Mouse (Mus musculus) kidney, adult 8-10 months (tissue): ENCODE measurements around the gene Cebpg.
A peak's percentile ranks its signal among the peaks of the same experiment; 100 is the strongest.

Experiments
- DNase-seq, 2 experiments: peaks; one replicate each; pipeline ENCODE4 v3.0.0; 2022

The Cebpg gene

DNA sequence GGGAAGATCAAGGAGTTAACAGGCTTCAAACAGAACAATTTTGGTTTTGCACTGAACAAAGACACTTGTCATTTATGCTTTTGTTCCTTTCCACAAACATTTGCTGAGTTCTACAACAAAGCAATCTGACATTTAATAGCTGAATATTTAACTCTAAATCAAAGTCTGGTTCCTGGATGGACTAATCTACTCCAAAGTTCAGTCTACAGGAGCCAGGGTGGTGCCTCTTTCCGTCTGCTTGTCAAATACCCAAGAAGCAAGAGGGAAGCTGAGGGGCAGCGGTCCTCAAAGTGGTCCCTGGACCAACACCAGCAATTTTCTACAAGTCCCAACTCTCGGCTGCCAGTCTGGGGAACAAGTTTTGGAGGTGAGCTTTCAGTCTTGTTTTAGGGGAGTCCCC lies 3.2 kb downstream of the Cebpg start:
- DNase-seq: no peak

DNA sequence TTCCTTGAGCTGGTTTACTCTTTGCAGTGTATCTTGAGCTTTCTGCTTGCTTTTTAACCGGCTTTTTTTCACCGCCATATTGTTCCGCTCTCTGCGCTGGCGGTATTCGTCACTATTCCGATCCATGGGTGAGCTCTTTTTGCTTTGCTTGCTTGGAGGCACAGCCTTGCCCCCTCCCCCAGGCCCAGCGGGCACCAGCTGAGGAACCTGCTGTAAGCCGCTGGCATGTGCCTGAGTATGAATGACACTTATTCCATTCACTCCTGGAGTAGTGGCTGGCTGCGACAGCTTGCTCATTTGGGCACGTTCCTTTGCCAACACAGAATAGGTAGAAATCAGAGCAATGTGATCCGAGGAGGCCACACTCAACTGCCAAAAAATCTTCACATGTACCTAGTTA lies 5.8 kb downstream of the Cebpg start:
- no peak for DNase-seq

DNA sequence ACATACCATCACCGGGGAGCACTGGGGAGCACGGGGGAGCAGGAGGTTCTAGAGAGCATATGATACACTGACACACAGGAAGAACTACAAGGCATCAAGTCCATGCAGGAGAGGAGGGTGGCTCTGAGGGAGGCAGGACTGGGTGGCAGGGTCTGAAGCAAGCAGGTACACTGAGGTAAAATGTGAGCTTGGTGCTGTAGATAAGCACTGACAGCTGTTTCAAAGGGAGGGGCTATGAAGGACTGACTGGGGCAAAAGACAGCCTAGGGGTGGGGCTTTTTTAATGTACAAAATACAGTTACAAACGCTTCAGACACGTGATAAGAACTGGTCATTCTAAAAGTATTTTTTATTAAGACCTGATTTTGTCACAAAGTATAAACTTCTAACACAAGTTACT lies 10.3 kb downstream of the Cebpg start:
- no peak for DNase-seq

DNA sequence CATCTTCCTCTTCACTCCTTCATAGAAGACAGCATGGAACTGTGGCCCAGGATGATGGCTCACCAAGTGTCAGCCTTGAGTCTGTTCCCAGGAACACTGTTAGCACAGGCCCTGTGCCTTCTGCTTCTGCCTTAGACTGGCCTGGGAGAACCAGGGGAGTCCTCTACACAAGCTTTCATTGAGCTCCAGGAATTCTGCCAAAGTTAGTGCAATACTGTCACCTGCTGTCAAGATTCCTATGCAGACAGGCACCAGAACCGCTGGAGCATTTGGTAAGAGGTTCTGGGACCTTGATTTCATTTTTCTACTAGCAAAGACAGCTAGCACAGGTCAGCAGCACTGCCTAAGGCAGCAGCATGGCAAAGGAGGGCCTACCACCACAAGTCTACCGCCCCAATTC lies 11.7 kb downstream of the Cebpg start:
- DNase-seq: no peak

DNA sequence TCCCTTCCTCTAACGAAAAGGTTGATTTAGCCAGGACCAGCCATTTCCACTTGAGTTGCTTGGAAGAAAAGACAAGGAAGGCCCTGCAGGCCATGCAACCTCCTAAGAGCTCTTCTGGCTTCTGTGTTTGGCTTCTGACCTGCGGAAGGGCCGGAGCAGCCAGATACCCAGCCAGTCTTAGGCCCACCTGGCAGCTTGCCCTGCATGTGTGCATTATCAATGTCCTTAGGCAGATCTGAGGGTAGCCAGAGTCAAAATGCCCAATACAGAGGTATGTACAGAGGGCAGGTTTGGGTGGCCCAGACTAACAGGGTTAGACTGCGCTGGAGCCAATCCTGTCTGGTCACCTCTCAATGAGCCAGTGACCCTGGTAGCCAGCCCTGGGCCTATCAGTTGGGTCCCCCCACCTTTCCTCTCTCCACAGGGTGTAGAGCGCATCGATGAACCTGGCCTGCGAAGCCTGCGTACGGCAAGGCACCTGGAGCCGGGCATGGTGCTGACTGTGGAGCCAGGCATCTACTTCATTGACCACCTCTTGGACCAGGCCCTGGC lies 13.0 kb downstream of the Cebpg start:
- no peak for DNase-seq

DNA sequence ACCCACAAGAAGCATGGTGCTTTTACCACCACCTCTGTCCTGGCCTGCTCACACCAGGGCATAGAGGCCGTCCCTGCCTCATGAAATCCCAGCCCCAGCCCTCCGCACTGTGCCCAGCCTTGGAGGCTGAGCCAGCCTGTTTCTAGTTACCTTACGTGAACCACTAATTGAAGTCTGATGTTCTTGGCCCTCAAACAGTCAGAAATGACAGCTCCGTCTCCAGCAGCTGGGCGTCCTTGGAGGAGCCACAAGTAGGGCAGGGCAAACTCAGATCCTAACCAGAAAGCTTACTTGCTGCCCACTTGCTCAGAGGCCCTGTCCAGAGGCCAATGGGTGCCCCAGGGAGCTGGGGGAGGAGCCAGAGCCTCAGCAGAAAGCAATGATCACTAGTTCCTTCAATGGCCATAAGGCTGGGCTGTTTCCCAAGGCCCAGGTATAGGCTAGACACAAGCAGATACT lies 13.6 kb downstream of the Cebpg start:
- DNase-seq: peak in 1 of 2 experiments; percentile 40

DNA sequence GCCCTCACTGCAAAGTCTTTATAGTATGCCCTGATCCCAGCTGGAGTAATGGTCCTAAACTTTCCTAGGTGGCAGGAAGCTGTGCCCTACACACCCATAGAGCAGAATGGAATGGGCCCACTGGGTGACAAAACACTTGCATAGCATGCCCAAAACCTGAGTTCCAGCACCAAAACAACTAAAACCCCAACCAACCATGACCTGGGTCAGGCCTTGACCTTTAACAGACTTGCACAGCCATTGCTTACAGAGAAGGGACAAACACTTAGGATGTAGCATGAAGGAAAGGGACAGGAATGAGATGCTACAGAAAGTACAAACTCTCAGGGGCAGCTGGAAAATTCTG lies 14.2 kb downstream of the Cebpg start:
- DNase-seq: no peak

DNA sequence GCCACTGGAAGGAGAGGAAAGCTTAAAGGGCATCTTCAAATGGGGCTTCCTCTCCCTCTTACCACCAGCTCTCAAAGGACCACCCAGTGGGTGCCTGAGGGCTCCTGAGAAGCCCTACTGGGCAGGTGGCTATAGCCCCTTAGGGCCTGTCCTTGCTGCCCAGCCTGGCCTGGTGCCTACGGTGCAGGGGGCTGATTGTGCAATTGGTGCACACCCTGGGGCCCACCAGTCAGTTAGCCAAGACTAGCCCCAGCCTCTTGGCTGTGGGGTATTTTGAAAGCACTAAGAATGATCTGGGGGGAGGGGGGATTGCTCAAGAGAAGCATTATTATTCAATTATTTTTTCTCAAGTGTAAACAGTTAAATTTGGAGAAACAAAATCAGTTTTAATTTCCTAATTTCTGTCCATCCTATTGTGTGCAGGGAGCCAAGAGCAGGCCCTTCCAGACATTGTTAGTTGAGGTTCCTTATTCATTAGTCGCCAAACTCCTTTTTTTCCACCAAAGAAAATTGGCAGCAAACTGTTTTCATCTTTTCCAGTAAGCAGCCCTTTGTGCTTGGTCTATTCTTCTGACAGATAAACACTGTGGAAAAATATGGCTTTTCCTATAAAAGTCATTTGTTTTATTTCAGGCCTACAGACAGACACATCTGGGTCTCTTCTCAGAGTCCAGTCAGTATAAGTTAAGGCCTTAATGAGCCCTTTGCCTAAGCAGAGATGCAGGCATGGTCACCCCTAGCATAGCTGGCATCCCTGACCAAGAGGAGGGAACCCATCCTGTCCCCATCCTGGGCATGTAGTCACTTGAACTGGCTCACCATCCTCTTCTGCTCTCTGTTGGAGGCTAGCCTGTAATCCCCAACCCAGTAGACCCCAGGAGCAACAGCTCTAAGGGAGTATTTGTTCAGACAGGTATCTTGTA lies 14.8 kb downstream of the Cebpg start:
- DNase-seq: no peak

DNA sequence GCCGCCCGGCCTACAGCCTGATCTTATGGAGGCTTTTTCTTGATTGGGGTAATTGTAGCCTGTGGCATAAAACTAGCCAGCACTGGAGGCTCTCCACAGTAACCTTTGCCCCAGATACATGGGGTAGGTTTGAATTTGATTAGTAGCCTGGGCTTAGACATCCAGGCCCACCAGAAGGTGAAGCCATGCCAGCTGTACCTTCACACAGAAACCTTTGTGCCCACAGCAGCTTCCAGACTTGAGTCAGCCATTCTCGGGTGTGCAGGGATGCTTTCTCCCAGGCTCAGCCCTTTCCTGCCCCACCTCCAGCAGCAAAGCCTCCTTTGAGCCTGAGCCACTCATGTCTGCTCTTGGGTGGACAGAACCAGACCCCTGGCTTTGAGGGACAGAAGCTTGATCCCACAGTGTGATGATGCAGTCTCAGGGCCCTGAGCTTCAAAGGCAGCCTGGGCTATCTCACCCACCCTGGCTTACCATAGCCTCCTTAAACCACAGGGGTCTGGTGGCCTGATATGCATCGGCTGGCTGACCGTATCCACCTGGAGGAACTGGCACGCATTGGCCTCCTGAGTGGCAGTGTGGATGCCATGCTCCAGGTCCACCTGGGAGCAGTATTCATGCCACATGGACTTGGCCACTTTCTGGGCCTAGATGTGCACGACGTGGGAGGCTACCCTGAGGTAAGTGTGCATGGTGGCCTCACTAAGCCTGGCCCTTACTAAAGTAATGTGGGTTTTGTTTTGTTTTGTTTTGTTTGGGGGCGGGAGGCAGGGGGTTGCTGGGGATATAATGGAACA lies 16.0 kb downstream of the Cebpg start:
- peak in 1 of 2 experiments; percentile 38 for DNase-seq

DNA sequence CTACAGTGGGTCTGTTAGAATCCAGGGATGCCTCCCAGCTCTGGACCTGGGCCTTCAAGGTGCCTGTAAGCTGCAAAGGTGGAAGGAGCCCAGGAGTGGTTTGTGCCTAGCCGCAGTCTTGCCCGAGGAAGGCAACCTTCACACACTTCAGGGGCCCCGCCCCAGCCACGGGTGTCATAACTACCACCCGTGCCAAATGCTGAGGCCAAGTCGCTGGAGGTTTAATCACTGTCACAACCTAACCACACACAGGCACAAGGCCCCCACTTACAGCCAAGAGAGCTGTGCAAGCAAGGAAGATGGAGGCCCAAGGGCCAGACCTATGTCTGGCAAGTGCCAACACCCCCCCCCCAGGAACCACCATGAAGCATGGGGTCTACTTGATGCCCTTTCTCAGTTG lies 19.0 kb downstream of the Cebpg start:
- no peak for DNase-seq

DNA sequence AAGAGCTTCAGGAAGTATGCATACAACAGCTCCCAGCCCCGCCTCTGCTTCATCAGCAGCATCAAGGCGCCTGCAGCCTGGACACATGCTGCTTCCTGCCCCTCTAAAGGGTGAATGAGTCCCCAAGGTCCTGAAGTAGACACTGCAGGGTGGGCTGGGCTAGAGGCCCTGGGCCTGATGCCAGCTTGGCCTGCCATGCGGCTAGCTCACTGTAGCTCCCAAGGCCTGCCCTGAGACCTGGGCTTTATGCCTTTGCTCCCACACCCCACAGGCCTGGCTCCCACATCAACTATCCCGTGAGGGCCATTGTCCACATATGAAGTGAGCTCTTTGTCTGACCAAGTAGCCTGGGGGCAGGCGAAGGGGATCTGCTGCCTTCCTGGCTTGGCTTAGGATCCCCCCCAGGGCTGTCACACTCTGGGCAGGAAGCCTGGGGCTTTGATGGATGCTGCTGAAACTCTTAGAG lies 20.1 kb downstream of the Cebpg start:
- no peak for DNase-seq

DNA sequence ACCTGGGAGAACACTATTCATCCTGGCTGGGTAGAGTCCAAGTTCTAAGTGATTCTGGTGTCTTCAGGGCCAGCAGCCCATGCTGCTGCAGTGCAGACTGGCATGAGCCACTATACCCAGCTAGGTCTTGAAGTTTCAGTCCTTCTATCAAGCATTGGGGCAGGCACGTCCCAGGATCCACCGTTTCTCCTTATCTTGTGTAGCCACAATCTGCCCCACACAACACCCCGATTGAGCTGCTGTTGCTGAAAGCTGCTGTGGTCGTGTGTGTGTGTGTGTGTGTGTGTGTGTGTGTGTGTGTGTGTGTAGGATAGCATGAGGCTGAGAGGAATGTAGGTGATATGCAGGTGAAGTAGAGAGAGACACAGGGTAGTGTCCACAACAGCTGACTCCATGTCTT lies 20.8 kb downstream of the Cebpg start:
- no peak for DNase-seq

DNA sequence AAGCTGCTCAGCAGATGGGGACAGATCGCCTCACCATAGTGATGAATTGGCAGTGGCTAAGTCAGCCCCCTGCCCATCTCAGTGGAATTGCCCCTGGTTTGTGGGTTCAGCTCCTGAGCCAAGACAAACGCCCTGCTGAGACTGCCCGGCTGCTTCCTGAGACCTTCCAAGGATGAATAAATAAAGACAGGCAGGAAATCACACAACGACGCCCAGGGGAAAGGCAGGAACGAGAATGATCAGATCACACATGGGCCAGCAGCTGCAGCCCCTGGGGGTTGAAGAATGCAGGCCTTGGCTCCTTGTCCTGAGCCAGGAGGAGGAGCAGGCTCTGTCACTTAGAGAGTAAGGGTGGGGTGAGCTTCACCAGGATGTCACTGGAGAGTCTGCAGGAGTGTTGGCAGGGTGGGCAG lies 21.2 kb downstream of the Cebpg start:
- DNase-seq: peak; percentile 27 to 45

DNA sequence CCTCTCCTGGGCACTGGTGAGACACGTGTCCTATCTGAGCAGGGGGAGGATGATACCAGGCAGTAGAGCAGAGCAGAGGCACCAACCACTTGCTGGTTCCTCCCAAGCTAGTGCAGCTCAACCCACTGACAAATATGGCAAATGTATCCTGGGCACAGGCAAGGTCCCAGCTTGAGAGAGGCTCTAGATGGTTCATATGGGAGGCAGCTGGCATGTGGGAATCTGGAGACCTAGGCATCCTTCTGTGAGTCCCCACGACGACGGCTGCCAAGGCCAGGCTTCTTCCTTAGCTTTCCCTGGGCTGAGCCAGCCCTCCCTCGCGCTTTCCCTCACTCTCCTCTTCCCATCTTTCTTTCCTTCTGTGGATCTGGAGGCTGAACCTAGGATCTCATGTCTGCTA lies 25.8 kb downstream of the Cebpg start:
- no peak for DNase-seq

DNA sequence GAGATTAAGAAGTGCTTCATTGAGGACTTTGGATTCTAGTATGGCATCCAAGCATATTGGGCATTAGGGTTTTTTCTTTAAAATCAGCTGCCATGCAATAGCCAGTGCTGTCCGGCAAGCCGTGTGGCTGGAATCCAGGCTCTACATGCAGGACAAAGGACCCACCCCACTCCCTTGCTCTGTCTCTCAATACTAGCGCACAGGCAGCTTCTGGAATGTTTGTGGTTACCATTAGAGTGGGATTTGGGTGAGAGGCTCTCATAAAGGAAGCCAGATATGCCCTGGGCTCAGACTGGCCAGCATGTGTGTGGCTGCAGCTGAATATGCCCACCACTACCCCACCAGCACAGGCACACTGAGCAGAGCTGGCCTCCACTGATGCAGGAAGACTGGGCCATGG lies 26.7 kb downstream of the Cebpg start:
- DNase-seq: no peak

DNA sequence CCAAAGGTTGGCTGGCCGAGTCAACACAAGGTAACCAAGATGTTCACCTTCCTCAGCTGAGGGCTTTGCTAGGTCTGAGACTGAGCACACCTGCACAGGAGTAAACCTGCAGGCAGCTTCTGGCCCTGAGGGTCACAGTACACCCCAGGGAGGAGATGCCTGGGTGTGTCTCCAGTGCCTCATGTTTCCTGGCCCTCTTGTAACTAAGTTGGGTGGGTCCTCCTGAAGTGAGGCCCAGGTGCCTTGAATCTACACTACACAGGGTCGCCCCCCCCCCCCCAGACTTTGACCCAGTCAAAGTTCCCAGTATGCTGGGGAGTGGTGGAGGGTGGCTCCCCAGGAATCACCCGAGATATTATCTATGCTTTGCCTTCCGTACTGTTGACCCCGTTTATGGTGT lies 27.1 kb downstream of the Cebpg start:
- no peak for DNase-seq

DNA sequence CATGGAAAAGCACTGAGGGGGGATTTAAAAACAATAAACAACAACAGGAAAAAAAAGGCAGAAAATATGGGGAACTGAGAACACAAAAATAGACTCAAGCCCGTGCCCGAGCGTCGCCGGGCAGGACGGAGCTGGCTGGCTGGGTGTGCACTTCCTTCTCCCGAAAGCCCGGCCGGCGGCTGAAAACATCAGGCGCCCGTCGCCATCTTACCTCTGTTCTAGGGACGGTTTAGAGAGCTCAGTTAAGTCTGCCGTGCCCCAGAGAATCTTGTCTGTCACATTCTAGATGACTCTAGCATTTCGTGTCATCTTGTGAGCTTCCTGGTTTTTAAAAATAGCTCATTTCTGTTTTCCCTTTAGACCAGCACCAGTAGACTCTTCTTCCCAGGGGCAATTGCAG lies 27.8 kb downstream of the Cebpg start:
- no peak for DNase-seq

DNA sequence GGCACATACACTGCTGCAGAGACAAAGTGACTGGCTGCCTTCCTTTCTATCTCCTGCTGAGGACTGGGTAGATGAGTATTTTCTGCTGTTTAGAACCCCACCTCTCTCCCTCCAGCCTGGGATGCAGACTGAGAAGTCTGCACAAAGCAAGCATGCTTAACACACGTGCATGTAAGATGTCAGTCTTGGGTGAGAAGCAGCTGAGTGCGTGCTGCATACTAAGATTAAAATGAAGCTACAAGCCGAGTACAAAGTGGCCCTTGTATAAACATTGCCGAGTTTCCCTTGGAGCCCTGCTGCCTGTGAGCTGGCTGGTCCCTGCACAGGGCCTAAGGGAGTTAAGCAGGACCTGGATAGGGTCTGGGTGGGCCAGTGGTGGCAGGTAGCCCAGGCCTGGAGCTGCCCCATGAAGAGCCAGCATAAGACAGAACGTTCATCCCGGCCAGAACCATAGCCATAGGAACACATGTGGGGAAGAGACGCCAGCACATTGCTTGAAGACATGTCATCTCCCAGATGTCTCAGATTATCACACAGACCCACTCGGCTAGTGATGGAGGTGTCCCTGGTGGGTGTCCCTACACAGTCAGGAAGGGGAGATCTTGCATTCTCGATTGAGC lies 28.5 kb downstream of the Cebpg start:
- no peak for DNase-seq

DNA sequence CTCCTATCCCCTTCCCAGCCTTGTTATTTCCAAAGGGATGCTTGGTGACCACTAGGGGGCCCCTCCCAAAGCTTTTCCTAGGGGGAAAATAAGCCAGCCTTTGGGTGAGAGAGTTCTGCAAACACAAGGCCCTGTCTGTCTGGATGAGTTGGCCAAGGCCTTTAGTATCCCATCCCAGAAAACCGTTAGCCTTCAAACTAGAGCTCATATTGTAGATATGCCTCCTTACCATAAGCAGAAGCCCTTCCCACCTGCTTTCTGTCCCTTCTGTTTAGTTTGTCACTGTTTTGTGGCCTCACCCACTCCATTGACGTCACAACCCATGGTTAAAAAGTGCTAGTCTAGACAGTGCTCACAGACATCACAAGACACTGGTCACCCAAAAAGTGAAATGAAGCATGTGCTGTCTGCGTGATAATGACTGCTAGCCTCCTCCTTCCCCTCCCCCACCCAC lies 29.5 kb downstream of the Cebpg start:
- DNase-seq: peak; percentile 43 to 46

DNA sequence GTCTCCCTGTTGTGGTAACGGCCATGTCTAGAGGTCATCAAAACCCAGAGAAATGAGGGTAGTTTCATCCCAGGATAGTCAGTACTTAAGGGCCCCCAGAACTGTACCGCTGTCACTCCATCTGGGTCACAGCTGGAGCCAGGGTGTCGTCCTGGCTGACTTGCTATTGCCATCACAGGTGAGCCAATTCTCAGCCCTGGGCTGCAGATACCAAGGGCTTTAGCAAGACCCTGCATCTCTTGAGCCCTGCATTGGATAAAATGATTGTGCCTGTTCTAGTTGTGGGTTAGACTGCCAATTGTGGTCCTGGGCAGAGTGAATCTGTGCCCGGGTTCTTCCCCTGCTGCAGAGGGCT lies 30.1 kb downstream of the Cebpg start:
- DNase-seq: no peak

DNA sequence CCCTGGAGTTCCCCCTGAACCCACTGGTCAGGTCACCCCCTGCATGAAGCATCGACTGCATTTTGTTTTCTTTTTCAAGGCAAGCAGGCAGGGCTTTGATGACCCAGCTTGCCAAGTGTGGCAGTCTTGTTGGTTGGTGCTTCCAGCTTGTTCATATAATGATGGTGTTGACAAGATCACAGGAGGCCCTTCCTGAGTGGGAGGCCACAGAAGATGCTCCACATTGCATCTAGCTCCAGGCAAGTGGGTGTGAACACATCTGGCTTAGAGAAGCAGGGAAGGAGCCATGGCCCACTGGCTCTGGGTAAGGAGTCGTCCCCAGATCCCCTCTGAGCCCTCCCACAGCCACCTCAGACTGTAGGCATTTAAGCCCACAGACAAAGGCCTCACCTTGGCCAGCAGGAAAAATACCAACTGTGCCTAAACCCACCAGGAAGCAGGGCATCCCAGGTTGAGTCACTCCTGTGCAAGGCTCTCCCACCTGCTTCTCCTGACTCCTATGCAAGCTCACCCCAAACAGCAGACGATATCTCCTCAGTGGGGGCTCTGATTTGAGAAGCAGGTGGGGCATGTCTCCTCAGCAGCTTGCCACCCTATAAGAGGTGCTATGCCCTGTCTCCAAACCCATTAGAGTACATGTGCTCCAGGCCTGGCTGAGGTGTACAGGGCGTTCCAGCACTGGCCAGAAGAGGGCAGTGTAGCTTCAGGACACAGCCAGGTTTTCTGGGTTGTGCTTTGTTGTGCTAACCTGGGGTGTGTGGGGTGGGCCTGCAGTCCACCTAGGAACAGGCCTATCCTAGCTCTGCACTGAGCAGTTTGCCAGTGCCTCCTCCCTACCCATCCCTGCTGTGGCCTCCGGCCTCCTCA lies 30.7 kb downstream of the Cebpg start:
- DNase-seq: peak; percentile 59 to 81

DNA sequence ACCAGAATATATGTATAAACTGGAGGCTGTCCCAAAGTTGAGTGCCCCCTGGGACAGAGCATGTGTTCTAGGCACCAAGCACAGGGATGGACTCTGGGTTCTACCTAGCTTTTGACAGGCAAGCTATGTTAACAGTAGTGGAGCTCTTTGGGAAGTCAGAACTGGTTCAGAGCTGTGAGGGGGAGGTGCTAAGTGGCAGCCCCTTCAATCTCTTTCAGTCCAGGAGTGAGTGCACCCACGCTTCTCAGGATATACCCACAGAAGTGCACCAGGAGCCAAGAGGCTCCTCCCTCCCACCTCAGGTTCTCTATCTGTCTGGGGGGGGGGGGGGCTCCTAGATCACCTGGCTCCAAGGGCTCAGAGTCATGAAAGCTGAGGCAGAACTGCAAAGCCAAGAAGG lies 31.9 kb downstream of the Cebpg start:
- DNase-seq: no peak
